Mouse (Mus musculus) embryonic facial prominence, embryonic 11.5 days (tissue): ENCODE results near the gene Iqcf1. TPM values are rescaled to one million over a fixed set of nuclear protein-coding genes. Genes with fewer than 3 reads are reported as not detected.

Source experiments
- ATAC-seq: fragments of 200-750 bp; cut with Nextera tagmentation; replicated peaks from 2 replicates; pipeline ENCODE4 v1.8.0; 2017; ENCODE audit warnings: low read depth; ENCODE audit not compliant: insufficient number of reproducible peaks, low FRiP score, low TSS enrichment
- DNase-seq: peaks from one replicate; pipeline ENCODE4 v3.0.0-alpha.2; 2015; ENCODE audit warnings: low spot score
- H3K27ac ChIP-seq: fragments of 300-500 bp; sonication (generic); replicated peaks from 2 replicates; pipeline ENCODE4 v1.5.1; 2014; ENCODE audit warnings: mild to moderate bottlenecking, low read depth, low read length, control low read depth
- H3K27me3 ChIP-seq: fragments of 300-500 bp; sonication (generic); 2 replicates; pipeline ENCODE4 v1.6.1; 2014; ENCODE audit warnings: mild to moderate bottlenecking, low read length, moderate library complexity, mixed read lengths; ENCODE audit not compliant: control insufficient read depth, insufficient read depth
- H3K36me3 ChIP-seq: fragments of 300-500 bp; sonication (generic); replicated peaks from 2 replicates; pipeline ENCODE4 v1.6.1; 2014; ENCODE audit warnings: low read depth, mild to moderate bottlenecking, low read length, moderate library complexity, mixed read lengths; ENCODE audit not compliant: control insufficient read depth, insufficient read depth
- H3K4me1 ChIP-seq: fragments of 300-500 bp; sonication (generic); 2 replicates; pipeline ENCODE4 v1.6.1; 2014; ENCODE audit warnings: low read length, mixed read lengths; ENCODE audit not compliant: control insufficient read depth, insufficient read depth
- H3K4me2 ChIP-seq: fragments of 300-500 bp; sonication (generic); 2 replicates; pipeline ENCODE4 v1.6.1; 2014; ENCODE audit warnings: low read depth, mild to moderate bottlenecking, control low read depth, low read length, moderate library complexity
- H3K4me3 ChIP-seq: fragments of 300-500 bp; sonication (generic); 2 replicates; pipeline ENCODE4 v1.5.1; 2014; ENCODE audit warnings: low read depth, low read length, control low read depth
- H3K9ac ChIP-seq: fragments of 300-500 bp; sonication (generic); replicated peaks from 2 replicates; pipeline ENCODE4 v1.6.1; 2014; ENCODE audit warnings: mild to moderate bottlenecking, control low read depth, low read length
- H3K9me3 ChIP-seq: fragments of 300-500 bp; sonication (generic); replicated peaks from 2 replicates; pipeline ENCODE4 v1.6.1; 2016; ENCODE audit warnings: mild to moderate bottlenecking, low read length, inconsistent platforms, mixed read lengths; ENCODE audit not compliant: control insufficient read depth
- WGBS: fragments of 180-500 bp; shearing (Covaris S2); extraction: QIAGEN DNeasy Blood & Tissue Kit; methylation state at CpG from one replicate; pipeline ENCODE4 v1.1.7; 2014; 5-methylcytosine and 5-hydroxymethylcytosine counted together
- polyA plus RNA-seq: library from polyadenylated mRNA; unstranded; fragments of >200 nt; fragmentation: Nextera tagmentation; extraction: Ambion mirVana; gene quantifications from 2 replicates; pipeline ENCODE4 v1.2.1, GENCODE M21; 2014

Iqcf1 gene
- polyA plus RNA-seq, 1 experiment from 2014 or later: not detected

GRCm38 (mm10) chr9:106501846-106502245, 2.1 kb downstream of the Iqcf1 start:
- H3K27ac ChIP-seq: no peak overlapping the region
- no peaks in the 10 kb centered on the region for H3K4me1 ChIP-seq
- no peak overlapping the region for H3K4me2 ChIP-seq
- no peak overlapping the region for H3K4me3 ChIP-seq
- WGBS: 90% methylated on average over 22 of the region's 22 CpGs
- H3K27me3 ChIP-seq: no peaks in the 10 kb centered on the region
- ATAC-seq: no peak
- DNase-seq: no peak
- no peaks in the 10 kb centered on the region for H3K9me3 ChIP-seq
- H3K9ac ChIP-seq: no peak overlapping the region
- no peaks in the 10 kb centered on the region for H3K36me3 ChIP-seq

- H3K27ac ChIP-seq: no peak overlapping the region
- no peaks in the 10 kb centered on the region for H3K27me3 ChIP-seq
- no peaks in the 10 kb centered on the region for H3K36me3 ChIP-seq
- DNase-seq (no peak), ATAC-seq (no peak)
- no peaks in the 10 kb centered on the region for H3K4me1 ChIP-seq
- H3K9me3 ChIP-seq: no peaks in the 10 kb centered on the region
- no peak overlapping the region for H3K4me3 ChIP-seq
- 72% methylated on average over 6 of the region's 6 CpGs for WGBS
- no peak overlapping the region for H3K9ac ChIP-seq
- H3K4me2 ChIP-seq: no peak overlapping the region
These were observed 4.5 kb downstream of the Iqcf1 start for GRCm38 (mm10) chr9:106504246-106504645.

GRCm38 (mm10) chr9:106509356-106509755, 9.6 kb downstream of the Iqcf1 start:
- H3K4me3 ChIP-seq: no peak overlapping the region
- no peak for ATAC-seq
- H3K36me3 ChIP-seq: no peaks in the 10 kb centered on the region
- DNase-seq: no peak
- 90% methylated on average over 10 of the region's 10 CpGs for WGBS
- H3K9me3 ChIP-seq: no peaks in the 10 kb centered on the region
- no peaks in the 10 kb centered on the region for H3K4me1 ChIP-seq
- no peak overlapping the region for H3K27ac ChIP-seq
- no peak overlapping the region for H3K4me2 ChIP-seq
- H3K9ac ChIP-seq: no peak overlapping the region
- H3K27me3 ChIP-seq: no peaks in the 10 kb centered on the region

- Histone ChIP-seq H3K9ac (no peak overlapping the region), H3K9me3 (no peaks in the 10 kb centered on the region), H3K4me2 (no peak overlapping the region), H3K27ac (no peak overlapping the region), H3K4me1 (no peaks in the 10 kb centered on the region), H3K4me3 (no peak overlapping the region), H3K36me3 (no peaks in the 10 kb centered on the region), H3K27me3 (no peaks in the 10 kb centered on the region)
- ATAC-seq (no peak), DNase-seq (no peak)
- 68% methylated on average over 13 of the region's 13 CpGs for WGBS
These were observed 13.1 kb downstream of the Iqcf1 start for GRCm38 (mm10) chr9:106512729-106513450.

- Histone ChIP-seq H3K27ac (no peak overlapping the region), H3K4me2 (no peak overlapping the region)
- no peak for ATAC-seq
These were observed 13.8 kb downstream of the Iqcf1 start for GRCm38 (mm10) chr9:106513566-106513965.

GRCm38 (mm10) chr9:106514273-106514672, 14.5 kb downstream of the Iqcf1 start, which contains the start of gene Iqcf5:
Gene Iqcf5, plus strand, starts transcription at chr9:106514573.
- H3K27me3 ChIP-seq: no peaks in the 10 kb centered on the region
- no peak within 1 kb of the TSS for H3K27ac ChIP-seq
- no peak within 1 kb of the TSS for H3K4me3 ChIP-seq
- H3K4me1 ChIP-seq: no peaks in the 10 kb centered on the region
- H3K9ac ChIP-seq: no peak within 1 kb of the TSS
- H3K9me3 ChIP-seq: no peaks in the 10 kb centered on the region
- DNase-seq (no peak), ATAC-seq (no peak)
- H3K4me2 ChIP-seq: no peak within 1 kb of the TSS
- 92% methylated on average over 4 of the region's 4 CpGs for WGBS
- H3K36me3 ChIP-seq: no peaks in the 10 kb centered on the region

More at GRCm38 (mm10) chr9:106513566-106513965, 13.8 kb downstream of the Iqcf1 start:
- Histone ChIP-seq H3K4me1 (no peaks in the 10 kb centered on the region), H3K9ac (no peak overlapping the region), H3K9me3 (no peaks in the 10 kb centered on the region), H3K36me3 (no peaks in the 10 kb centered on the region), H3K4me3 (no peak overlapping the region), H3K27me3 (no peaks in the 10 kb centered on the region)
- no peak for DNase-seq
- WGBS: 78% methylated on average over 6 of the region's 6 CpGs

- no peak overlapping the region for H3K4me2 ChIP-seq
- no peaks in the 10 kb centered on the region for H3K36me3 ChIP-seq
- WGBS: 65% methylated on average over 2 of the region's 2 CpGs
- no peaks in the 10 kb centered on the region for H3K9me3 ChIP-seq
- no peak overlapping the region for H3K27ac ChIP-seq
- DNase-seq (peak; percentile 10), ATAC-seq (no peak)
- H3K4me1 ChIP-seq: no peaks in the 10 kb centered on the region
- H3K27me3 ChIP-seq: no peaks in the 10 kb centered on the region
- no peak overlapping the region for H3K4me3 ChIP-seq
- no peak overlapping the region for H3K9ac ChIP-seq
These were observed 19.7 kb downstream of the Iqcf1 start for GRCm38 (mm10) chr9:106519433-106519832.

GRCm38 (mm10) chr9:106519909-106520308, 20.1 kb downstream of the Iqcf1 start:
- ATAC-seq: no peak
- no peak overlapping the region for H3K4me2 ChIP-seq
- 85% methylated on average over 8 of the region's 8 CpGs for WGBS

More at GRCm38 (mm10) chr9:106519909-106520308, 20.1 kb downstream of the Iqcf1 start:
- Histone ChIP-seq H3K9me3 (no peaks in the 10 kb centered on the region), H3K4me1 (no peaks in the 10 kb centered on the region), H3K27ac (no peak overlapping the region), H3K36me3 (no peaks in the 10 kb centered on the region), H3K9ac (no peak overlapping the region), H3K27me3 (no peaks in the 10 kb centered on the region), H3K4me3 (no peak overlapping the region)
- DNase-seq: no peak
